Mouse (Mus musculus): Measurements from ENCODE around the gene Col27a1. TPM values are rescaled to one million over a fixed set of nuclear protein-coding genes. Genes with fewer than 3 reads are reported as not detected.
A peak's percentile ranks its signal among the peaks of the same experiment; 100 is the strongest.
"Not testable (repeated sequence)": the region's sequence is repeated elsewhere in the genome, so short reads cannot be mapped to it uniquely, and the experiment has no call there.

The Col27a1 gene
- polyA plus RNA-seq, 1 experiment from 2014 or later = 3.8 TPM

GRCm38 (mm10) chr4:63308316-63308715 lies 94.5 kb downstream of the Col27a1 start:
- Histone ChIP-seq H3K36me3 (no peaks in the 10 kb centered on the region), H3K9me3 (replicated peaks) (no peaks in the 10 kb centered on the region), H3K27ac (ENCODE audit: poor library complexity, severe bottlenecking) (no peak overlapping the region), H3K4me1 (replicated peaks) (peaks cover 26% of the 10 kb centered on the region), H3K27me3 (replicated peaks) (peaks cover 9% of the 10 kb centered on the region; the same call in 1 of the 2 replicates), H3K9ac (no peak overlapping the region), H3K4me3 (no peak overlapping the region), H3K4me2 (no peak overlapping the region)
- no peak for ATAC-seq (ENCODE audit: insufficient number of reproducible peaks, low FRiP score)
- 58% methylated on average over 3 of the region's 3 CpGs for WGBS

- Histone ChIP-seq H3K9me3 (replicated peaks) (no peaks in the 10 kb centered on the region), H3K27ac (ENCODE audit: poor library complexity, severe bottlenecking) (peak overlapping the region; percentile 90), H3K27me3 (replicated peaks) (peaks cover 9% of the 10 kb centered on the region; the same call in 1 of the 2 replicates), H3K9ac (peak overlapping the region; percentile 39; the same call in 1 of the 2 replicates), H3K4me1 (replicated peaks) (peaks cover 26% of the 10 kb centered on the region), H3K36me3 (no peaks in the 10 kb centered on the region), H3K4me3 (no peak overlapping the region), H3K4me2 (peak overlapping the region; percentile 22; the same call in 1 of the 2 replicates)
- peak; percentile 70 for ATAC-seq (ENCODE audit: insufficient number of reproducible peaks, low FRiP score)
- 22% methylated on average over 10 of the region's 10 CpGs for WGBS
Measured at GRCm38 (mm10) chr4:63310247-63310855, 96.5 kb downstream of the Col27a1 start.

GRCm38 (mm10) chr4:63311426-63311825 lies 97.6 kb downstream of the Col27a1 start:
- no peak overlapping the region for H3K27ac ChIP-seq (ENCODE audit: poor library complexity, severe bottlenecking)
- H3K4me3 ChIP-seq = no peak overlapping the region
- no peak overlapping the region for H3K4me2 ChIP-seq
- no peak for ATAC-seq (ENCODE audit: insufficient number of reproducible peaks, low FRiP score)
- H3K4me1 ChIP-seq (replicated peaks) = peaks cover 29% of the 10 kb centered on the region
- H3K9me3 ChIP-seq (replicated peaks) = no peaks in the 10 kb centered on the region
- no peak overlapping the region for H3K9ac ChIP-seq
- WGBS = 84% methylated on average over 7 of the region's 7 CpGs
- H3K27me3 ChIP-seq (replicated peaks) = peaks cover 3% of the 10 kb centered on the region; the same call in 1 of the 2 replicates
- no peaks in the 10 kb centered on the region for H3K36me3 ChIP-seq

- H3K27me3 ChIP-seq (replicated peaks) = 0 out of 2 replicates have a peak, but pooled peaks cover 4% of the 10 kb centered on the region
- no peaks in the 10 kb centered on the region for H3K9me3 ChIP-seq (replicated peaks)
- peaks cover 21% of the 10 kb centered on the region for H3K4me1 ChIP-seq (replicated peaks)
- no peak overlapping the region for H3K9ac ChIP-seq
- H3K27ac ChIP-seq (ENCODE audit: poor library complexity, severe bottlenecking) = no peak overlapping the region
- no peaks in the 10 kb centered on the region for H3K36me3 ChIP-seq
- no peak for ATAC-seq (ENCODE audit: insufficient number of reproducible peaks, low FRiP score)
- H3K4me2 ChIP-seq = no peak overlapping the region
- 73% methylated on average over 5 of the region's 5 CpGs for WGBS
- H3K4me3 ChIP-seq = no peak overlapping the region
Measured at GRCm38 (mm10) chr4:63314063-63314462, 100.3 kb downstream of the Col27a1 start.

- H3K4me3 ChIP-seq = no peak overlapping the region
- no peak overlapping the region for H3K4me2 ChIP-seq
- ATAC-seq (ENCODE audit: insufficient number of reproducible peaks, low FRiP score) = peak; percentile 25; the same call in 1 of the 2 replicates
- no peak overlapping the region for H3K27ac ChIP-seq (ENCODE audit: poor library complexity, severe bottlenecking)
- no peak overlapping the region for H3K9ac ChIP-seq
- 52% methylated on average over 9 of the region's 9 CpGs for WGBS
- 0 out of 2 replicates have a peak, but pooled peaks cover 4% of the 10 kb centered on the region for H3K27me3 ChIP-seq (replicated peaks)
- H3K9me3 ChIP-seq (replicated peaks) = no peaks in the 10 kb centered on the region
- peaks cover 5% of the 10 kb centered on the region; the same call in 1 of the 2 replicates for H3K4me1 ChIP-seq (replicated peaks)
- H3K36me3 ChIP-seq = peaks cover 3% of the 10 kb centered on the region; the same call in 1 of the 2 replicates
Measured at GRCm38 (mm10) chr4:63316076-63316746, 102.4 kb downstream of the Col27a1 start.

GRCm38 (mm10) chr4:63319566-63319965 lies 105.8 kb downstream of the Col27a1 start:
- not testable (repeated sequence) for H3K27ac ChIP-seq (ENCODE audit: poor library complexity, severe bottlenecking); H3K4me2 ChIP-seq; H3K9ac ChIP-seq; H3K9me3 ChIP-seq (replicated peaks); H3K4me3 ChIP-seq; H3K27me3 ChIP-seq (replicated peaks); ATAC-seq (ENCODE audit: insufficient number of reproducible peaks, low FRiP score); H3K4me1 ChIP-seq (replicated peaks)
- 14% methylated on average over 3 of the region's 3 CpGs for WGBS
- H3K36me3 ChIP-seq = peaks cover 31% of the 10 kb centered on the region

- H3K4me3 ChIP-seq = no peak overlapping the region
- H3K36me3 ChIP-seq = peaks cover 34% of the 10 kb centered on the region
- H3K4me1 ChIP-seq (replicated peaks) = no peaks in the 10 kb centered on the region
- H3K27me3 ChIP-seq (replicated peaks) = 0 out of 2 replicates have a peak, but pooled peaks cover under 1% of the 10 kb centered on the region
- WGBS = 68% methylated on average over 8 of the region's 8 CpGs
- no peaks in the 10 kb centered on the region for H3K9me3 ChIP-seq (replicated peaks)
- H3K9ac ChIP-seq = no peak overlapping the region
- no peak overlapping the region for H3K4me2 ChIP-seq
- ATAC-seq (ENCODE audit: insufficient number of reproducible peaks, low FRiP score) = no peak
- no peak overlapping the region for H3K27ac ChIP-seq (ENCODE audit: poor library complexity, severe bottlenecking)
Measured at GRCm38 (mm10) chr4:63323275-63323815, 109.5 kb downstream of the Col27a1 start.

GRCm38 (mm10) chr4:63333403-63333802 lies 119.6 kb downstream of the Col27a1 start:
- Histone ChIP-seq H3K27ac (ENCODE audit: poor library complexity, severe bottlenecking) (no peak overlapping the region), H3K9me3 (replicated peaks) (no peaks in the 10 kb centered on the region), H3K4me1 (replicated peaks) (no peaks in the 10 kb centered on the region), H3K4me3 (no peak overlapping the region), H3K36me3 (peaks cover 17% of the 10 kb centered on the region), H3K4me2 (no peak overlapping the region), H3K27me3 (replicated peaks) (no peaks in the 10 kb centered on the region), H3K9ac (no peak overlapping the region)
- 85% methylated on average over 4 of the region's 4 CpGs for WGBS
- no peak for ATAC-seq (ENCODE audit: insufficient number of reproducible peaks, low FRiP score)

- no peak overlapping the region for H3K27ac ChIP-seq (ENCODE audit: poor library complexity, severe bottlenecking)
- no peak overlapping the region for H3K4me3 ChIP-seq
- ATAC-seq (ENCODE audit: insufficient number of reproducible peaks, low FRiP score) = no peak
- no peak overlapping the region for H3K9ac ChIP-seq
- no peak overlapping the region for H3K4me2 ChIP-seq
- H3K9me3 ChIP-seq (replicated peaks) = no peaks in the 10 kb centered on the region
- no peaks in the 10 kb centered on the region for H3K4me1 ChIP-seq (replicated peaks)
- WGBS = 54% methylated on average over 3 of the region's 3 CpGs
- no peaks in the 10 kb centered on the region for H3K27me3 ChIP-seq (replicated peaks)
- no peaks in the 10 kb centered on the region for H3K36me3 ChIP-seq
Measured at GRCm38 (mm10) chr4:63338414-63339076, 124.7 kb downstream of the Col27a1 start.

- Histone ChIP-seq H3K27ac (ENCODE audit: poor library complexity, severe bottlenecking) (no peak overlapping the region), H3K4me1 (replicated peaks) (no peaks in the 10 kb centered on the region), H3K9me3 (replicated peaks) (no peaks in the 10 kb centered on the region), H3K36me3 (no peaks in the 10 kb centered on the region), H3K27me3 (replicated peaks) (no peaks in the 10 kb centered on the region; the same call in 1 of the 2 replicates), H3K9ac (no peak overlapping the region), H3K4me2 (no peak overlapping the region), H3K4me3 (no peak overlapping the region)
- ATAC-seq (ENCODE audit: insufficient number of reproducible peaks, low FRiP score) = no peak
- 59% methylated on average over 4 of the region's 4 CpGs for WGBS
Measured at GRCm38 (mm10) chr4:63342491-63342890, 128.7 kb downstream of the Col27a1 start.

GRCm38 (mm10) chr4:63343608-63344007 lies 129.8 kb downstream of the Col27a1 start:
- no peak overlapping the region for H3K4me3 ChIP-seq
- H3K4me1 ChIP-seq (replicated peaks) = no peaks in the 10 kb centered on the region
- no peaks in the 10 kb centered on the region; the same call in 1 of the 2 replicates for H3K27me3 ChIP-seq (replicated peaks)
- no peak overlapping the region for H3K9ac ChIP-seq
- H3K4me2 ChIP-seq = no peak overlapping the region
- 64% methylated on average over 3 of the region's 3 CpGs for WGBS
- no peaks in the 10 kb centered on the region for H3K36me3 ChIP-seq
- H3K27ac ChIP-seq (ENCODE audit: poor library complexity, severe bottlenecking) = no peak overlapping the region
- ATAC-seq (ENCODE audit: insufficient number of reproducible peaks, low FRiP score) = no peak
- no peaks in the 10 kb centered on the region for H3K9me3 ChIP-seq (replicated peaks)
